Mouse (Mus musculus) midbrain, embryonic 13.5 days (tissue): ENCODE results near the gene Hprt. TPM values are rescaled to one million over a fixed set of nuclear protein-coding genes. Genes with fewer than 3 reads are reported as not detected.
A peak's percentile ranks its signal among the peaks of the same experiment; 100 is the strongest.
"Not testable (repeated sequence)": the region's sequence is repeated elsewhere in the genome, so short reads cannot be mapped to it uniquely, and the experiment has no call there.

Experiments used
- ATAC-seq: fragments of 200-750 bp; cut with Nextera tagmentation; 2 replicates; pipeline ENCODE4 v1.8.0; 2017; ENCODE audit warnings: mild to moderate bottlenecking, moderate TSS enrichment, moderate library complexity
- H3K27ac ChIP-seq: fragments of 300-500 bp; sonication (generic); 2 replicates; pipeline ENCODE4 v1.5.1; 2015; ENCODE audit warnings: inconsistent platforms, mild to moderate bottlenecking, moderate library complexity
- H3K27me3 ChIP-seq: fragments of 300-500 bp; sonication (generic); 2 replicates; pipeline ENCODE4 v1.6.1; 2015; ENCODE audit warnings: mild to moderate bottlenecking, inconsistent platforms
- H3K36me3 ChIP-seq: fragments of 300-500 bp; sonication (generic); 2 replicates; pipeline ENCODE4 v1.6.1; 2015; ENCODE audit warnings: mild to moderate bottlenecking, inconsistent platforms
- H3K4me1 ChIP-seq: fragments of 300-500 bp; sonication (generic); replicated peaks from 2 replicates; pipeline ENCODE4 v1.6.1; 2015; ENCODE audit warnings: inconsistent platforms
- H3K4me2 ChIP-seq: fragments of 300-500 bp; sonication (generic); replicated peaks from 2 replicates; pipeline ENCODE4 v1.6.1; 2015; ENCODE audit warnings: moderate library complexity, mild to moderate bottlenecking, inconsistent platforms
- H3K4me3 ChIP-seq: fragments of 300-500 bp; sonication (generic); replicated peaks from 2 replicates; pipeline ENCODE4 v1.5.1; 2015; ENCODE audit warnings: mild to moderate bottlenecking, inconsistent platforms
- H3K9ac ChIP-seq: fragments of 300-500 bp; sonication (generic); replicated peaks from 2 replicates; pipeline ENCODE4 v1.6.1; 2015; ENCODE audit warnings: mild to moderate bottlenecking, inconsistent platforms
- H3K9me3 ChIP-seq: fragments of 300-500 bp; sonication (generic); 2 replicates; pipeline ENCODE4 v1.6.1; 2016; ENCODE audit warnings: mild to moderate bottlenecking, inconsistent platforms
- WGBS: fragments of 180-500 bp; shearing (Covaris S2); methylation state at CpG from one replicate; pipeline ENCODE4 v1.1.7; 2015; 5-methylcytosine and 5-hydroxymethylcytosine counted together
- polyA plus RNA-seq: library from polyadenylated mRNA; unstranded; fragments of >200 nt; fragmentation: Nextera tagmentation; extraction: Ambion mirVana; gene quantifications from 2 replicates; pipeline ENCODE4 v1.2.1, GENCODE M21; 2015

Gene Hprt
- polyA plus RNA-seq: 57.4 and 62.6 TPM in 2 replicates

DNA sequence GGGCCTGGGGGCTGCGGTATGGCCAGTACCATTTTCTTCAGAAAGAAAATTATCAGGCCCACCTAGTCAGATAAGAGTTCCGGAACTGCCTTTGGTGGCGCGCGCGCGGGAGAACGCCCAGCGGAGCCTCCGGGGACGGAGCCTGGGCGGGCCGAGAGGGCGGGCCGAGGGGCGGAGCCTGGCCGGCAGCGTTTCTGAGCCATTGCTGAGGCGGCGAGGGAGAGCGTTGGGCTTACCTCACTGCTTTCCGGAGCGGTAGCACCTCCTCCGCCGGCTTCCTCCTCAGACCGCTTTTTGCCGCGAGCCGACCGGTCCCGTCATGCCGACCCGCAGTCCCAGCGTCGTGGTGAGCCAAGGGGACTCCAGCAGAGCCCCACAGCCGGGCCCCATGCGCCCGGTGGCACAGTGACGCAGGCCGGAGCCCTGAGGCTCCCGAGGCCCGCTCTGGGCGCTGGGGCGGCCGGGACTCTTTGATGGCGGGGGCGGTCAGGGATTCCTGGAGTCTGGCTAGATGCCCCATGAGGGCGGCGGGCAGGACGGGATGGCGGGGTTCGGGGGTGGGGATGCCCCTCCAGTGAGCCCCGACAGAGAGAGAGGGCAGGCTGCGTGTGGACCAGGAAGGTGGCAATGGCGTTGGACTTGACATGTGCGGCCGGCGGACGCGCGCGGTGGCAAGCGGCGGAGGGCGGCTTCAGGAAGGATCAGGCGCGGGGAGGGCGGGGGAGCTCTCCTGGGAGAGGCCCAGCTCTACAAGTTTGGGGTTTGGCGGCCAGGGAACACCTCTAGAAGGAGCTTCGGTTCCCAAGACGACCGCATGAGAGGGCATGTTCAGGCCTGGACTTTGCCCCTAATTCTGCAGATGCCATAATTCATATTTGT, at the start of gene Hprt:
Gene Hprt, plus strand, starts transcription at position 233 of the 879 bp plus-strand sequence.
- Histone ChIP-seq H3K4me2 (peak within 1 kb of the TSS; percentile 54), H3K27ac (peak within 1 kb of the TSS; percentile 91), H3K9me3 (no peaks in the 10 kb centered on the region), H3K36me3 (no peaks in the 10 kb centered on the region), H3K4me1 (peaks cover 11% of the 10 kb centered on the region), H3K9ac (peak within 1 kb of the TSS; percentile 81), H3K4me3 (peak within 1 kb of the TSS; percentile 59), H3K27me3 (no peaks in the 10 kb centered on the region)
- ATAC-seq: peak; percentile 98
- 21% methylated on average over 72 of the region's 72 CpGs for WGBS

GRCm38 (mm10) chrX:52945509-52945908, 42.4 kb upstream of the Hprt start:
- no peak overlapping the region for H3K4me3 ChIP-seq
- no peak overlapping the region for H3K4me2 ChIP-seq
- no peaks in the 10 kb centered on the region for H3K4me1 ChIP-seq
- no peaks in the 10 kb centered on the region for H3K27me3 ChIP-seq
- no peak overlapping the region for H3K9ac ChIP-seq
- H3K36me3 ChIP-seq: peaks cover 43% of the 10 kb centered on the region
- H3K9me3 ChIP-seq: no peaks in the 10 kb centered on the region
- no peak for ATAC-seq
- 88% methylated on average over 5 of the region's 5 CpGs for WGBS
- no peak overlapping the region for H3K27ac ChIP-seq

DNA sequence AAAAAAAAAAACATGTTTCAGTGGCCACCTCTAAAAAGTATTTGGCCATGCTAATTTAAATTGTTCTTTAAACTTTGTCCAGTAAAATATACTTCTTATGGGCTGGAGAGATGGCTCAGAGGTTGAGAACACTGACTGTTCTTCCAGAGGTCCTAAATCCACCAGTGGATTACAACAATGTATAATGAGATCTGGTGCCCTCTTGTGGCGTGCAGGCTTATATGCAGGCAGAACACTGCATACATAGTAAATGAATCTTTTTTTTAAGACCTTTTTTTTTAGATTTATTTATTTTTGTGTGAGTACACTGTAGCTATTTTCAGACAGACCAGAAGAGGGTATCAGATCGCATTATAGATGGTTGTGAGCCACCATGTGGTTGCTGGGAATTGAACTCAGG, 38.2 kb upstream of the Hprt start:
- H3K36me3 ChIP-seq: peaks cover 39% of the 10 kb centered on the region
- no peak for ATAC-seq
- H3K27me3 ChIP-seq: no peaks in the 10 kb centered on the region
- no peak overlapping the region for H3K4me2 ChIP-seq
- no peaks in the 10 kb centered on the region for H3K4me1 ChIP-seq
- no peaks in the 10 kb centered on the region for H3K9me3 ChIP-seq
- no peak overlapping the region for H3K4me3 ChIP-seq
- H3K27ac ChIP-seq: no peak overlapping the region
- no peak overlapping the region for H3K9ac ChIP-seq
- WGBS: 66% methylated on average over 2 of the region's 2 CpGs

DNA sequence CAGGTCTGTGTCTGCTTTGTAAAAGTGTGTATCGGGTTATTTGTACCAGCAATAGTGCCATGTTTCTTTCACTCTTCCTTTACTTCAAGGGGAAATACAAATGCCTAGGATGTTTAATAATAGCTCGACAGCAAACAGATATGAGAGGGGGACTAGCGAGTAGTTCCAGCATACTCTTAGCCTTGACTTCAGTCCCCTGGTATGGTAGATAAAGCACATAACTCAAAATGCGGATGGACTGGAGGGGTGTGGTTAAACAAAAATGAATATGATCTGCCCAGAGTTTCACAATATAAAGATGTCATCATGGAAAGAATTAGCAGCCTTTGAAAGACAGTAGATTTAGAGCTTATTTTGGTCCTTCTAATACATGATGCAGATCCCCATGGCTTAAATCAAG, 31.0 kb upstream of the Hprt start:
- 92% methylated on average over 4 of the region's 4 CpGs for WGBS
- no peak overlapping the region for H3K4me2 ChIP-seq

DNA sequence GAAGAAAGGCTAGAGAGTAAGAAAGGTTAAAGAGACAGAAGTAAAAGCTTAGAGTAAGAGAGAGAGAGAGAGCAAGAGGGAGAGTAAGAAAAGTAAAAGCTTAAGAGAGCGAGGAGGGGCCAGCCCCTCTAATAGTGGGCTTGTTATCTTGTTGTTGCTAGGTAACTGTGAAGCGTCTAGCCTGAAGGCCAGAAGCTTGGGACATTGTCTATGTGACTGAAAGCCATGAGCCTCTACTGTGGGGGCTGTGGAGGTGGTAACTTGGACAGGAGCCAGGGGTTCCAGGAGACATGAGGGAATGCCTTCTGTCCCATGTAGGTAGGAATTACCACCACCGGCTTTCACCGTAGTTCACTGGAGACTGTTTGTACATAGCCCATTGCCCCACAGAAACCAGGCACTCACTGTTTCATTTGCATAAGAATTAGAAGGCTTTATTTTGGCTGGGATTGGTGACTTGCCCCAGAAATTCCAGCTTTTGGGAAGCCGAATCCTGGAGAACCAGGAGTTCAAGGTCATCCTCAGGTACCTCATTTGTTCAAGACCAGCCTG, 26.3 kb upstream of the Hprt start:
- 47% methylated on average over 5 of the region's 5 CpGs for WGBS
- Histone ChIP-seq H3K27me3 (no peaks in the 10 kb centered on the region), H3K36me3 (no peaks in the 10 kb centered on the region), H3K4me2 (no peak overlapping the region), H3K4me1 (no peaks in the 10 kb centered on the region), H3K9ac (no peak overlapping the region), H3K27ac (no peak overlapping the region), H3K4me3 (no peak overlapping the region), H3K9me3 (no peaks in the 10 kb centered on the region)
- peak; percentile 37; the same call in 1 of the 2 replicates for ATAC-seq

More for the DNA sequence above, 31.0 kb upstream of the Hprt start:
- Histone ChIP-seq H3K27me3 (no peaks in the 10 kb centered on the region), H3K4me3 (no peak overlapping the region), H3K27ac (no peak overlapping the region), H3K4me1 (no peaks in the 10 kb centered on the region), H3K36me3 (peaks cover 12% of the 10 kb centered on the region), H3K9ac (no peak overlapping the region), H3K9me3 (no peaks in the 10 kb centered on the region)
- ATAC-seq: no peak

GRCm38 (mm10) chrX:52965149-52965548, 22.8 kb upstream of the Hprt start:
- H3K27ac ChIP-seq: no peak overlapping the region
- H3K36me3 ChIP-seq: no peaks in the 10 kb centered on the region
- no peak for ATAC-seq
- H3K4me1 ChIP-seq: no peaks in the 10 kb centered on the region
- H3K9me3 ChIP-seq: no peaks in the 10 kb centered on the region
- H3K27me3 ChIP-seq: no peaks in the 10 kb centered on the region
- no peak overlapping the region for H3K9ac ChIP-seq
- 89% methylated on average over 2 of the region's 2 CpGs for whole genome bisulfite sequencing
- no peak overlapping the region for H3K4me2 ChIP-seq
- H3K4me3 ChIP-seq: no peak overlapping the region

GRCm38 (mm10) chrX:52971211-52972006, 16.5 kb upstream of the Hprt start:
- no peak for ATAC-seq
- Histone ChIP-seq H3K36me3 (no peaks in the 10 kb centered on the region), H3K27me3 (no peaks in the 10 kb centered on the region), H3K9ac (no peak overlapping the region), H3K4me3 (no peak overlapping the region), H3K4me2 (no peak overlapping the region), H3K9me3 (no peaks in the 10 kb centered on the region), H3K27ac (no peak overlapping the region), H3K4me1 (no peaks in the 10 kb centered on the region)
- WGBS: 67% methylated on average over 3 of the region's 3 CpGs

GRCm38 (mm10) chrX:52972129-52972528, 15.8 kb upstream of the Hprt start:
- 65% methylated on average over 1 of the region's 1 CpGs for WGBS
- H3K27ac ChIP-seq: no peak overlapping the region
- no peaks in the 10 kb centered on the region for H3K36me3 ChIP-seq
- H3K4me2 ChIP-seq: no peak overlapping the region
- H3K9ac ChIP-seq: no peak overlapping the region
- no peaks in the 10 kb centered on the region for H3K27me3 ChIP-seq
- no peaks in the 10 kb centered on the region for H3K9me3 ChIP-seq
- no peak for ATAC-seq
- H3K4me3 ChIP-seq: no peak overlapping the region
- H3K4me1 ChIP-seq: no peaks in the 10 kb centered on the region

GRCm38 (mm10) chrX:52972680-52973079, 15.3 kb upstream of the Hprt start:
- Histone ChIP-seq H3K9ac (no peak overlapping the region), H3K4me1 (no peaks in the 10 kb centered on the region), H3K36me3 (no peaks in the 10 kb centered on the region), H3K4me2 (no peak overlapping the region), H3K4me3 (no peak overlapping the region), H3K9me3 (no peaks in the 10 kb centered on the region), H3K27ac (no peak overlapping the region), H3K27me3 (no peaks in the 10 kb centered on the region)
- WGBS: 95% methylated on average over 1 of the region's 1 CpGs
- no peak for ATAC-seq

DNA sequence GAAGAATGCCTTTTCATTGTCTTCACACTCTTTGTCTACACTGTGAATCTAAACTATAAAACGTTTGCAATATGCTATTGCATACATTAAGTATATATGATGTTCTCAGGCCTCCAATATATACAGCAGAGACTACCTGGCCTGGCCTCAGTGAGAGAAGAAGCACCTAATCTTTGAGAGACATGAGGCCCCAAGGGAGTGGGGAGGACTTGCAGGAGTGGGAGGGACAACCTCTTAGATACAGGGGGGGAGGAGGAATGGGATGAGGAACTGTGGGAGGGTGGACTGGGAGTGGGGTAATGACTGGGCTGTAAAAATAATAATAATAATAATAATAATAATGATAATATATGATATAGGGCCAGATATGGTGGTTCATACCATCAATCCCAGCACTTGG, 9.4 kb upstream of the Hprt start:
- no peaks in the 10 kb centered on the region for H3K9me3 ChIP-seq
- no peaks in the 10 kb centered on the region for H3K27me3 ChIP-seq
- no peak overlapping the region for H3K9ac ChIP-seq
- no peak overlapping the region for H3K27ac ChIP-seq
- H3K4me3 ChIP-seq: no peak overlapping the region
- no peaks in the 10 kb centered on the region for H3K4me1 ChIP-seq
- no peak overlapping the region for H3K4me2 ChIP-seq
- H3K36me3 ChIP-seq: no peaks in the 10 kb centered on the region
- no peak for ATAC-seq
- WGBS: 47% methylated on average over 1 of the region's 1 CpGs

- Histone ChIP-seq H3K27ac (no peak overlapping the region), H3K4me1 (no peaks in the 10 kb centered on the region)
- 78% methylated on average over 3 of the region's 3 CpGs for WGBS
Observed at GRCm38 (mm10) chrX:52981378-52981777, 6.6 kb upstream of the Hprt start.

DNA sequence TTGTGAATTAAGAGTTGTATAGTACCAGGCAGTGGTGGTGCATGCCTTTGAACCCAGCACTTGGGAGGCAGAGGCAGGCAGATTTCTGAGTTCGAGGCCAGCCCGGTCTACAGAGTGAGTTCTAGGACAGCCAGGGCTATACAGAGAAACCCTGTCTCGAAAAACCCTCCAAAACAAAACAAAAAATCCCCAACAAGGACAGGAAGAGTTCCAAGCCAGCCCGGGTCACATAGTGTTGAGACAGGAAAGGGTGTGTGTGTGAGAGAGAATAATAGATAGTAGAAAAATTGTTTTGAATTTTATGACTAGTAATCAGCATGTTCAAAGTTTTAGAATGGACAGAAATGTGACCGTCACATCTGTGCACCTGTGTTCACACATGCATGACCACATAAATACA, 6.8 kb downstream of the Hprt start:
- H3K9me3 ChIP-seq, H3K9ac ChIP-seq, ATAC-seq, H3K27ac ChIP-seq, H3K4me2 ChIP-seq, H3K4me3 ChIP-seq, H3K4me1 ChIP-seq, H3K36me3 ChIP-seq, H3K27me3 ChIP-seq: not testable (repeated sequence)
- 82% methylated on average over 5 of the region's 5 CpGs for WGBS

More at GRCm38 (mm10) chrX:52981378-52981777, 6.6 kb upstream of the Hprt start:
- H3K4me2 ChIP-seq: no peak overlapping the region
- no peaks in the 10 kb centered on the region for H3K27me3 ChIP-seq
- no peak overlapping the region for H3K9ac ChIP-seq
- ATAC-seq: no peak
- no peak overlapping the region for H3K4me3 ChIP-seq
- H3K9me3 ChIP-seq: no peaks in the 10 kb centered on the region
- H3K36me3 ChIP-seq: no peaks in the 10 kb centered on the region
